Mouse (Mus musculus) midbrain, postnatal 0 days (tissue): ENCODE measurements at regions not wholly inside any gene's neighbourhood (a gene's known extent, or its start where the extent isn't known, plus 50 kb on each side); places are given as distances from the start of the nearest gene placed in this dataset.
A peak's percentile ranks its signal among the peaks of the same experiment; 100 is the strongest.

Source experiments
- ATAC-seq: fragments of 200-750 bp; cut with Nextera tagmentation; 2 replicates; pipeline ENCODE4 v1.8.0; 2017; ENCODE audit warnings: moderate number of reproducible peaks, mild to moderate bottlenecking, moderate TSS enrichment, moderate library complexity; ENCODE audit not compliant: low FRiP score
- DNase-seq: peaks from one replicate; pipeline ENCODE4 v3.0.0-alpha.2; 2015; ENCODE audit warnings: low spot score
- H3K27ac ChIP-seq: fragments of 300-500 bp; sonication (generic); 2 replicates; pipeline ENCODE4 v1.5.1; 2014; ENCODE audit warnings: low read depth, mild to moderate bottlenecking, low read length, mixed read lengths
- H3K27me3 ChIP-seq: fragments of 300-500 bp; sonication (generic); 2 replicates; pipeline ENCODE4 v1.6.1; 2014; ENCODE audit warnings: low read length, control low read depth, mixed read lengths; ENCODE audit not compliant: insufficient read depth
- H3K36me3 ChIP-seq: fragments of 300-500 bp; sonication (generic); 2 replicates; pipeline ENCODE4 v1.6.1; 2014; ENCODE audit warnings: low read length, control low read depth, mixed read lengths; ENCODE audit not compliant: insufficient read depth
- H3K4me1 ChIP-seq: fragments of 300-500 bp; sonication (generic); 2 replicates; pipeline ENCODE4 v1.6.1; 2014; ENCODE audit warnings: mild to moderate bottlenecking, control low read depth, antibody characterized with exemption, low read length, mixed read lengths; ENCODE audit not compliant: insufficient read depth
- H3K4me2 ChIP-seq: fragments of 300-500 bp; sonication (generic); 2 replicates; pipeline ENCODE4 v1.6.1; 2014; ENCODE audit warnings: low read depth, mild to moderate bottlenecking, low read length, mixed read lengths; ENCODE audit not compliant: poor library complexity, severe bottlenecking
- H3K4me3 ChIP-seq: fragments of 300-500 bp; sonication (generic); 2 replicates; pipeline ENCODE4 v1.5.1; 2014; ENCODE audit warnings: low read depth, mild to moderate bottlenecking, low read length, moderate library complexity
- H3K9ac ChIP-seq: fragments of 300-500 bp; sonication (generic); replicated peaks from 2 replicates; pipeline ENCODE4 v1.6.1; 2014; ENCODE audit warnings: mild to moderate bottlenecking, low read length, moderate library complexity, mixed read lengths; ENCODE audit not compliant: poor library complexity, severe bottlenecking
- H3K9me3 ChIP-seq: fragments of 300-500 bp; sonication (generic); 2 replicates; pipeline ENCODE4 v1.6.1; 2016; ENCODE audit warnings: low read length, control low read depth
- CTCF ChIP-seq: IDR thresholded peaks from 2 replicates; pipeline ENCODE4 v1.5.1; 2016; ENCODE audit warnings: antibody characterized with exemption, mild to moderate bottlenecking
- WGBS: fragments of 180-500 bp; shearing (Covaris S2); extraction: QIAGEN DNeasy Blood & Tissue Kit; methylation state at CpG from one replicate; pipeline ENCODE4 v1.1.7; 2014; 5-methylcytosine and 5-hydroxymethylcytosine counted together

GRCm38 (mm10) chr11:19463730-19464358 lies 445.1 kb upstream of the Meis1 start:
- H3K27me3 ChIP-seq: no peaks in the 10 kb centered on the region
- TF ChIP-seq CTCF: no peak
- 24% methylated on average over 6 of the region's 6 CpGs for WGBS
- ATAC-seq (no peak), DNase-seq (peak; percentile 27)
- no peaks in the 10 kb centered on the region for H3K36me3 ChIP-seq
- no peak overlapping the region for H3K27ac ChIP-seq
- H3K4me3 ChIP-seq: no peak overlapping the region
- H3K9me3 ChIP-seq: no peaks in the 10 kb centered on the region
- H3K4me1 ChIP-seq: 0 out of 2 replicates have a peak, but pooled peaks cover 4% of the 10 kb centered on the region
- no peak overlapping the region for H3K4me2 ChIP-seq
- H3K9ac ChIP-seq: no peak overlapping the region

- Histone ChIP-seq H3K4me1 (0 out of 2 replicates have a peak, but pooled peaks cover 4% of the 10 kb centered on the region), H3K27ac (no peak overlapping the region), H3K9me3 (no peaks in the 10 kb centered on the region), H3K4me3 (no peak overlapping the region), H3K27me3 (no peaks in the 10 kb centered on the region), H3K36me3 (no peaks in the 10 kb centered on the region), H3K9ac (no peak overlapping the region), H3K4me2 (no peak overlapping the region)
- DNase-seq (no peak), ATAC-seq (no peak)
- TF ChIP-seq CTCF: no peak
- 90% methylated on average over 3 of the region's 3 CpGs for WGBS
Measured at GRCm38 (mm10) chr11:19468373-19468772, 449.6 kb upstream of the Meis1 start.

- ATAC-seq (no peak), DNase-seq (no peak)
- no peak overlapping the region for H3K9ac ChIP-seq
- TF ChIP-seq CTCF: no peak
- H3K27ac ChIP-seq: no peak overlapping the region
- 95% methylated on average over 3 of the region's 3 CpGs for WGBS
- H3K9me3 ChIP-seq: no peaks in the 10 kb centered on the region
- H3K36me3 ChIP-seq: no peaks in the 10 kb centered on the region
- H3K4me3 ChIP-seq: no peak overlapping the region
- 0 out of 2 replicates have a peak, but pooled peaks cover 1% of the 10 kb centered on the region for H3K4me1 ChIP-seq
- no peak overlapping the region for H3K4me2 ChIP-seq
- no peaks in the 10 kb centered on the region for H3K27me3 ChIP-seq
Measured at GRCm38 (mm10) chr11:19468803-19469202, 450.0 kb upstream of the Meis1 start.

- Histone ChIP-seq H3K9me3 (no peaks in the 10 kb centered on the region), H3K27me3 (no peaks in the 10 kb centered on the region), H3K27ac (no peak overlapping the region), H3K36me3 (no peaks in the 10 kb centered on the region), H3K4me3 (no peak overlapping the region), H3K4me2 (no peak overlapping the region), H3K9ac (no peak overlapping the region), H3K4me1 (peaks cover 4% of the 10 kb centered on the region; the same call in 1 of the 2 replicates)
- ATAC-seq (no peak), DNase-seq (no peak)
- TF ChIP-seq CTCF: no peak
- 91% methylated on average over 5 of the region's 5 CpGs for WGBS
Measured at GRCm38 (mm10) chr11:19470648-19471341, 452.0 kb upstream of the Meis1 start.

- WGBS: 31% methylated on average over 18 of the region's 18 CpGs
- H3K4me3 ChIP-seq: peak overlapping the region; percentile 16; the same call in 1 of the 2 replicates
- no peaks in the 10 kb centered on the region for H3K27me3 ChIP-seq
- H3K4me2 ChIP-seq: peak overlapping the region; percentile 40
- H3K9ac ChIP-seq: 0 out of 2 replicates have a peak overlapping the region, but pooled peaks have one; percentile 19
- DNase-seq: peak; percentile 40
- peak; percentile 49; the same call in 1 of the 2 replicates for ATAC-seq
- H3K27ac ChIP-seq: no peak overlapping the region
- H3K9me3 ChIP-seq: no peaks in the 10 kb centered on the region
- no peaks in the 10 kb centered on the region for H3K36me3 ChIP-seq
- no peak for TF ChIP-seq CTCF
- peaks cover 4% of the 10 kb centered on the region; the same call in 1 of the 2 replicates for H3K4me1 ChIP-seq
Measured at GRCm38 (mm10) chr11:19475068-19475786, 448.9 kb upstream of the Spred2 start.
